Mouse (Mus musculus) urinary bladder, postnatal 25 days (tissue): Measurements from ENCODE around the gene Nme9.
A peak's percentile ranks its signal among the peaks of the same experiment; 100 is the strongest.

Experiments used
- DNase-seq: peaks from one replicate; pipeline ENCODE4 v3.0.0; 2022; ENCODE audit warnings: low spot score

The Nme9 gene

GRCm38 (mm10) chr9:99451161-99451560 is at the start of gene Nme9:
Gene Nme9 (plus strand): TSS chr9:99451475.
- no peak for DNase-seq

GRCm38 (mm10) chr9:99409280-99409679 is 42.0 kb upstream of the Nme9 start:
- no peak for DNase-seq

DNA sequence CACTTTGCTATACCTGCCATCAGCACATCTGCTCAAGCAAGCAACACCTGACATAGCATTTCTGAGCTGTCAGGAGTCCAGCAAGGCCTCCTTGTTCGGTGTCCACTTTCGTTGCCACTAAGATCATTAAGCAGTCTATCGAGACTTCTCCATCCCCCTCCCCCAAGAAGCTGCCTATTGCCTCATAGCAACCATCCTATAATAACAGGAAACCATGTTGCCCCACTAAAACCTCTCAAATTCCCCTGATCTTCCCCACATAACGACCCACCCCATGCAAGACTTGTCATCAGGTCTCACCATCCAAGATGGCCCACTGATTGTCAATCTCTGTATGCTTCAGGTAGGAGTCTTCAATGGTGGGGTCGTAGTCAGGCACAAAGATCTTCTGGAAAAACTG is 40.2 kb upstream of the Nme9 start:
- DNase-seq: no peak

DNA sequence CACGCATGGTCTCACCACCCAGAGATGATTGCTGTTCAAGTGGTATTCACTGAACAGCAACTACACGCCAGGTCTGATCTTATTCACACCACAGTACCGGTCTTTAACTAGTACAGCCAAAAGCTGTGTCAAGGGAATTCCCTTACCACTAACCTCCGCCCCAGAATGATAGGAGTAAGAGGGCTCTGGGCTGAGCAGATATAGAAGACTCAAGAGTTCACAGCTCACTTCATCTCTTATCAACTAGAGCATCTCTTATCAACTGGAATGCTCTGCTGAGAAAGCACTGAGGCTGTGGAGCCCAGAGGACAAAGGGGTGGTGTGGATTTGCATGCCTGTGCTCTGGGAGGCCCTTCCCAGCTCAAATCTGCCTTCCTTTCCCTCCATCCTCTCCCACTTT is 39.5 kb upstream of the Nme9 start:
- DNase-seq: no peak

- DNase-seq: no peak
Observed at GRCm38 (mm10) chr9:99416809-99417208, 34.5 kb upstream of the Nme9 start.

DNA sequence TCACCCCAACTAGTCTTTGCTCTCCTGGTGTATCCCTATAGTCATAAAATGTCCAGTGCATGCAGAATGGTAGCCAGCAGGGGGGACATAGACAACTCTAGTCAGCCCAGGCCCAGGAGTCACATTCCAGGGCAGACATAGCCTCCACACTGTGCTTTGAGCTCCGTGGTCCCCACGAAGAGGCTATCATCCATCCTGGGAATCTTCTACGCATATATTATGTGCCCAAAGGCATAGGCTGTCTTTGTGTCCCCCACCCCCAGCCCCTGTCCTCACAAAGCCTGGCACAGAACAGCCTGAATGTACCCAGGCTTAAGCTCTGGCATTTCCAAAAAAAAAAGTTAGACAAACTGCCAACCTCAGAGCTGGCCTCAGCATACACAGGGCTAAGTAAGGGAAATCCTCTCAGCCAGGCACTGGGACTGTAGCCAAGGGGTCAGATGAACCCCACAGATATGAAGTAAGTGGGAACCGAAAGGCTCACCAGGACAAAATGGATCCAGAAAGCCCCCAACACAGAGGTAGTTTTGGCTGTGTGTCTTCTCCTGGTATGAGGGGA is 33.9 kb upstream of the Nme9 start:
- DNase-seq: no peak

DNA sequence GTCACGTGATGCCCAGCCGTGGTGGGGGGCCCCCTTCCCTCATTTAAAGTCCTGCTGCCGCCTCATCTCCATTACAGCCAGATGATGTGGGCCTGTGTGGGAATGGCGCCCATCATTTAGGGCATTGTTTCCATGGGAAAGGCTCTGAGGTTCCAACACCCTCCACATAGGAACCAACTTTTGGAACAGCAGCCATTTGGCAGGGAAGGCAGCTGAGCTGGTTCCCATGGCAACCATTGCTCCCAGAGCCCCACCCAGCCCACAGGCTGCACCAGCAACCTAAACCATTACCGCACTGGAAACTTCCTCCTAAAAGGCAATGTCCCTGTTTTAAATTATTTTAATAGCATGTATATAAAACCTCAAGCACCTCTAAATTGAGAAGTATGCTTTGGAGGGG is 32.9 kb upstream of the Nme9 start:
- DNase-seq: no peak

- no peak for DNase-seq
Observed at GRCm38 (mm10) chr9:99419951-99420701, 31.1 kb upstream of the Nme9 start.

- no peak for DNase-seq
Observed at GRCm38 (mm10) chr9:99421914-99422313, 29.4 kb upstream of the Nme9 start.

DNA sequence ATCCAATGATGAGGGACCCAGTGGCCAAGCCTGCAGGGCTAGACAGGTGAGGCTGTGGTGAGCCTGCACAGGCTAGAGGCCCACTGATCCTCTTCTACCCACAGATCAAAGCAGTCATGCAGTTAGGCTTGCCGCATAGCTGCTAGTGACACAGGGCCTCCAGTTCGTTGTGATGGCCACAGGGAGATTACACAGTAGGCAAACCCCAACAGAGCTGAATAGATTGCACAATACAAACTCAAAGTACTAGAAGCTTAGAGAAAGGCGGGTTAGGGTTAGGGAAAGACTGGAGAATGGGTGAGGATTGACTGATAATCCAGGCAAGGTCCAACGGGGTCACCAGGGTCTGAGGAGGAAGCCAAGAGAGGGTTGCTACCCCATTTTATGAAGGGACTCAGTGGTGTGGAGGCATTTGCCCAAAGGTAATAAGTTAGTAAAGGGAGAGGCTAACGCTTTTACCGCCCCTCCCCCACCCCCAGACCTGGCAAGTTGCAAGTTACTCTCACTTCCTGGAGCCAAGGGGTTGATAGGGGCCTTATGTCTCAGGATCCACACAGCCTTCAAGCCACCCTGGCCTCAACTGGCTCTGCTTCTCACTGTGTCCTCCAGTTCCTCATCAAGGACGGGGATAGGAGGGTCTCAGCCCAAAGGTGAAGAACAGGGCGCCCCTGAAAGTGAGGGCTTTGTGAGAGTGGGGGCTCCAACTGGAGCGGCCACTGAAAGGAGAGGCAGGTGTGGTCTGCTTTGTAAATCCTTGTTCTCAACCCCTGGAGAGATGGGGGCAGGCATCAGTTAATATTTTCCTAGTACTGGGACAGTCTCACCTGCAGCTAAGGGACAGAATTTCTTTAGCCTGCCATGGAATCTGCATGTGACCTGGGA is 27.3 kb upstream of the Nme9 start:
- DNase-seq: no peak

DNA sequence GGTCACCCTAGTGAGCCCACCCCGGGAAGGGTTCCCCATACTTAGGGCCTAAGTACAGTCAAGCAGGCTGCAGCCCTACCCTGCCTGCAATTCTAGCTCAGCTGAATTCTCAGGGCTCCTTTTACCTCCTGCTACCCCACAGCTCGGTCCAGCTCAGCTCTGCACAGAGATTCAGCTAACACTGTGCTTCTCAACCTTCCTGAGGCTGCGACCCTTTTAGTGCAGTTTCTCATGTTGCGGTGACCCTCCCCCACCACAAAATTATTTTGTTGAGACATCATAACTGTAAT is 26.8 kb upstream of the Nme9 start:
- no peak for DNase-seq

- no peak for DNase-seq
Observed at GRCm38 (mm10) chr9:99425262-99425661, 26.0 kb upstream of the Nme9 start.

DNA sequence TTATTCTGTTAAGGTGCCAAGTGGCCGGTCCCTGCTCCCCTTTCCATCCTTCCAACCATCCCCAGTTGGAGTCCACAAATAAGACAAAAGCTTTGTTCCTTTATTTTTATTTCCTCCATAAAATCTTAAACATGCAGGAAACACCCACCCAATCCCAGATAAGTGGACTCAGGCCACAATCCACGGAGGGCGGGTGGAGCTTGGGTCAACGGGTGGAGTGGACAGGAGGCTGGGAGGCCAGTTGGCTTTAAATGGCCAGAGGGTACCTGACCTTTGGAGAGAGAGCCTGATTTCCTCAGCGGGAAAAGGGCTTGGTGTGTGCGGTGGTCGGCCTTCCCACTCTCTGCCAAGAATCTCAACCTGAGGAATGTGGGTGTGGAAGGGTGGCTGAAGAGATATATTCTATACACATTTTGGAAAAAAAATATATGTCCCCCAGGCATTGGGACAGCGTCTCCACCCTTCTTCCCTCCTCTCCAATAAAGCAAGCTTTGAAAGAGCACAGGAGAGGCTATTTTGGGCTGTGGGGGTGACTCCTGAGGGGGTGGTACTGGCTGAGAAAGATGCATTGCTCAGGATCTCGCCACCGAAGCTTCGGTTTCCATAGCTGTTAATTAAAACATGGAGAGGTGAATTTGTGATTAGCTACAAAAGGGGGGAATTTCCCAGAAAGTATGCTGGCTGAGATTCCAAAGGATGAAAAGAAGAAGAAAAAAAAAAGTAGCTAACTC is 22.5 kb upstream of the Nme9 start:
- no peak for DNase-seq

GRCm38 (mm10) chr9:99429845-99430244 is 21.4 kb upstream of the Nme9 start:
- no peak for DNase-seq

- no peak for DNase-seq
Observed at GRCm38 (mm10) chr9:99430806-99431205, 20.5 kb upstream of the Nme9 start.

GRCm38 (mm10) chr9:99431346-99431745 is 19.9 kb upstream of the Nme9 start:
- no peak for DNase-seq

GRCm38 (mm10) chr9:99431963-99432362 is 19.3 kb upstream of the Nme9 start:
- DNase-seq: no peak

DNA sequence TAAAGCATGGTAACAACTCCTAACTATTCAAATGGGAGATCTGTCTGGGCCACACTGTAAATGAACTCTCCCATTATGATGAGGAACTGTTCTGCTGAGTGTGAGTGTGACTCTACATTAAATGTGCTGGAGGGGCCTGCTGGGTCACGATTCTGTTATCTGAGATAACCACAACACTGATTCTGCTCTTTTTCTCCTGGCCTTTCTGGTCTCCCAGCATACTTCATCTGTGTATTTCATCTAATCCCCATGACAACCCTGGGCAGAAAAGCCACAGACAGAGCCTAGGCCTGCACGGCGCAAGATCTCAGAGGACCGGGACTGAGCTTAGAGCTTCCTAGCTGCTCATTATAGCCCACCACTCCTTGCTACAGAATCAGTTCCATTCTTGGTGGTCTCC is 18.8 kb upstream of the Nme9 start:
- DNase-seq: no peak

- no peak for DNase-seq
Observed at GRCm38 (mm10) chr9:99434892-99435618, 16.2 kb upstream of the Nme9 start.

DNA sequence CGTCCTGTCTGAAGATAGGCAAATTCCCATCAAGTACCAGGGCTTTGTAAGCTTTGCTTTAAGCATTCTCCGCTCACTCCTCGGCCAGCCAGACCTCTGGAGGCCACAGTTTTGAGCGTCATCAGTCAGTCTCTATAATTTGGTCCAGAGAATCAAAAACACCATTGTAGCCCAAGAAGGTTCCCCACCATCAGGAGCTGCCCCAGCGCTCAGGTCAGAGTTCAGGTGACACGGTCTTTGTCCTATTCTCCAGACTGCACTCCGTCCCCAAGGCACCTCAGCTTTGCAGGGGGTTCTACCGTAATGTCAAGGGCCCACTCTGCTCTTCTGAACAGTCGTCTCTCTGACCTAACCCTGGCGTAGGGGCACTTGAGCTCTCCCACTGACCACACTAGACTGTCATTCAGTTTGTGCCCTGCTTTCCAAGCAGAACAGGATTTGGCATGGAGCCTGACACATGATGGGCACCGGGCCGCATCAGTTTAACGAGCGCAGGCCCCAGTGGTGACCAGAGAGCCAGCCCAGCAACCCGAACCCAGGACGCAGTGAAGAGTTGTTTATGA is 15.6 kb upstream of the Nme9 start:
- no peak for DNase-seq

GRCm38 (mm10) chr9:99436182-99437030 is 14.9 kb upstream of the Nme9 start:
- DNase-seq: peak; percentile 75
